Mouse (Mus musculus): ENCODE measurements around the gene Stat2.

Gene Stat2

GRCm38 (mm10) chr10:128338948-128339347 lies 68.6 kb downstream of the Stat2 start:
- DNase-seq (ENCODE audit: low read depth, low spot score) = no peak

GRCm38 (mm10) chr10:128340257-128340656 lies 69.9 kb downstream of the Stat2 start:
- DNase-seq (ENCODE audit: low read depth, low spot score) = peak; percentile 40
